Mouse (Mus musculus) CH12.LX (cell line): Measurements from ENCODE around the gene Zbtb20. TPM values are rescaled to one million over a fixed set of nuclear protein-coding genes. Genes with fewer than 3 reads are reported as not detected.

ENCODE experiments used
- DNase-seq: peaks from one replicate; pipeline ENCODE4 v3.0.0-alpha.2; 2013; ENCODE audit errors: extremely low read depth
- H3K27ac ChIP-seq: 2 replicates; pipeline ENCODE4 v1.5.1; 2012; ENCODE audit warnings: low read depth, mild to moderate bottlenecking, control low read depth, moderate library complexity; ENCODE audit not compliant: insufficient read depth
- H3K27me3 ChIP-seq: replicated peaks from 2 replicates; pipeline ENCODE3; 2012; ENCODE audit warnings: inconsistent platforms
- H3K36me3 ChIP-seq, 2 experiments: replicated peaks in 1 of 2; 2 replicates each; pipeline versions ENCODE3 to v1.6.1; 2012; ENCODE audit warnings: inconsistent platforms in 1 of 2, low read length in 1 of 2, mild to moderate bottlenecking in 1 of 2, mixed read lengths in 1 of 2, moderate library complexity in 1 of 2; ENCODE audit not compliant: control insufficient read depth in 1 of 2, insufficient read depth in 1 of 2
- H3K4me1 ChIP-seq, 2 experiments: 2 replicates each; pipeline ENCODE4 v1.6.1; 2012; ENCODE audit warnings: inconsistent platforms in 1 of 2, moderate library complexity in 1 of 2; ENCODE audit not compliant: insufficient read depth in 2 of 2, control insufficient read depth in 1 of 2
- H3K4me2 ChIP-seq: 2 replicates; pipeline ENCODE4 v1.6.1; 2012; ENCODE audit warnings: low read depth, mild to moderate bottlenecking, control low read depth; ENCODE audit not compliant: poor library complexity, insufficient read depth, severe bottlenecking
- H3K4me3 ChIP-seq, 3 experiments: fragments of 150-350 bp in 1 of 3; sonication (generic) in 1 of 3; replicated peaks in 1 of 3; 2 replicates each; pipeline versions ENCODE3 to v1.5.1; 2011 to 2012; ENCODE audit warnings: low read depth in 2 of 3, low read length in 2 of 3, mild to moderate bottlenecking in 2 of 3, moderate library complexity in 2 of 3, control low read depth in 1 of 3, improper control_type of control experiment in 1 of 3, inconsistent platforms in 1 of 3, mixed read lengths in 1 of 3; ENCODE audit not compliant: poor library complexity in 1 of 3
- H3K79me2 ChIP-seq: replicated peaks from 2 replicates; pipeline ENCODE4 v1.6.1; 2012; ENCODE audit warnings: mild to moderate bottlenecking, moderate library complexity; ENCODE audit not compliant: control insufficient read depth, poor library complexity, insufficient read depth, severe bottlenecking; ENCODE audit errors: extremely low read depth
- H3K9ac ChIP-seq: 2 replicates; pipeline ENCODE4 v1.6.1; 2012; ENCODE audit warnings: low read depth, mild to moderate bottlenecking, control low read depth, moderate library complexity; ENCODE audit not compliant: insufficient read depth
- H3K9me3 ChIP-seq: replicated peaks from 2 replicates; pipeline ENCODE3; 2012; ENCODE audit warnings: low read length, inconsistent platforms, mixed read lengths
- BHLHE40 ChIP-seq: IDR thresholded peaks from 2 replicates; pipeline ENCODE4 v1.6.1; 2011; ENCODE audit warnings: mild to moderate bottlenecking, low read depth, low read length, improper control_type of control experiment
- CHD1 ChIP-seq: IDR thresholded peaks from 2 replicates; pipeline ENCODE4 v1.6.1; 2012; ENCODE audit warnings: low read depth, low read length, improper control_type of control experiment, inconsistent platforms
- CHD2 ChIP-seq: IDR thresholded peaks from 2 replicates; pipeline ENCODE4 v1.6.1; 2011; ENCODE audit warnings: low read length, improper control_type of control experiment
- EP300 ChIP-seq: IDR thresholded peaks from 2 replicates; pipeline ENCODE4 v1.6.1; 2011; ENCODE audit warnings: low read length, improper control_type of control experiment
- ETS1 ChIP-seq: conservative IDR thresholded peaks from 2 replicates; pipeline ENCODE4 v1.6.1; 2012; ENCODE audit warnings: low read depth, mild to moderate bottlenecking, inconsistent platforms, low read length, improper control_type of control experiment, moderate library complexity
- HCFC1 ChIP-seq: IDR thresholded peaks from 2 replicates; pipeline ENCODE4 v1.6.1; 2012; ENCODE audit warnings: low read depth, mild to moderate bottlenecking, inconsistent platforms, low read length, improper control_type of control experiment
- IRF4 ChIP-seq: IDR thresholded peaks from 2 replicates; pipeline ENCODE4 v1.6.1; 2014; ENCODE audit warnings: low read depth, mild to moderate bottlenecking, inconsistent platforms, low read length, improper control_type of control experiment
- JUN ChIP-seq: IDR thresholded peaks from 2 replicates; pipeline ENCODE4 v1.6.1; 2011; ENCODE audit warnings: low read depth, mild to moderate bottlenecking, low read length, improper control_type of control experiment, moderate library complexity; ENCODE audit not compliant: insufficient read depth
- JUND ChIP-seq: conservative IDR thresholded peaks from 2 replicates; pipeline ENCODE4 v1.6.1; 2011; ENCODE audit warnings: low read depth, low read length, improper control_type of control experiment
- MAFK ChIP-seq: IDR thresholded peaks from 2 replicates; pipeline ENCODE4 v1.6.1; 2011; ENCODE audit warnings: low read length, improper control_type of control experiment; ENCODE audit not compliant: insufficient replicate concordance
- MEF2A ChIP-seq: IDR thresholded peaks from 2 replicates; pipeline ENCODE4 v1.6.1; 2014; ENCODE audit warnings: low read depth, mild to moderate bottlenecking, inconsistent platforms, low read length, improper control_type of control experiment, borderline replicate concordance
- MXI1 ChIP-seq: IDR thresholded peaks from 2 replicates; pipeline ENCODE4 v1.6.1; 2011; ENCODE audit warnings: mild to moderate bottlenecking, low read depth, low read length, improper control_type of control experiment
- MYC ChIP-seq: IDR thresholded peaks from 2 replicates; pipeline ENCODE4 v1.6.1; 2011; ENCODE audit warnings: low read depth, mild to moderate bottlenecking, improper control_type of control experiment, low read length
- POLR2A ChIP-seq: IDR thresholded peaks from 2 replicates; pipeline ENCODE4 v1.6.1; 2011; ENCODE audit warnings: low read depth, mild to moderate bottlenecking, improper control_type of control experiment, low read length
- POLR2AphosphoS2 ChIP-seq: IDR thresholded peaks from 2 replicates; pipeline ENCODE4 v1.6.1; 2011; ENCODE audit warnings: low read depth, low read length, improper control_type of control experiment
- RCOR1 ChIP-seq: conservative IDR thresholded peaks from 2 replicates; pipeline ENCODE4 v1.6.1; 2012; ENCODE audit warnings: low read depth, mild to moderate bottlenecking, inconsistent platforms, low read length, improper control_type of control experiment
- SIN3A ChIP-seq: IDR thresholded peaks from 2 replicates; pipeline ENCODE4 v1.6.1; 2012; ENCODE audit warnings: low read length, improper control_type of control experiment, inconsistent platforms
- SMC3 ChIP-seq: IDR thresholded peaks from 2 replicates; pipeline ENCODE4 v1.6.1; 2011; ENCODE audit warnings: low read depth, low read length, improper control_type of control experiment
- TBP ChIP-seq: conservative IDR thresholded peaks from 2 replicates; pipeline ENCODE4 v1.6.1; 2011; ENCODE audit warnings: low read depth, low read length, improper control_type of control experiment
- TCF12 ChIP-seq: IDR thresholded peaks from 2 replicates; pipeline ENCODE4 v1.6.1; 2014; ENCODE audit warnings: low read depth, mild to moderate bottlenecking, inconsistent platforms, low read length, improper control_type of control experiment
- USF1 ChIP-seq: IDR thresholded peaks from 2 replicates; pipeline ENCODE4 v1.6.1; 2014; ENCODE audit warnings: low read depth, mild to moderate bottlenecking, inconsistent platforms, low read length, improper control_type of control experiment
- USF2 ChIP-seq: conservative IDR thresholded peaks from 2 replicates; pipeline ENCODE4 v1.6.1; 2011; ENCODE audit warnings: low read depth, low read length, improper control_type of control experiment
- ZKSCAN1 ChIP-seq: IDR thresholded peaks from 2 replicates; pipeline ENCODE4 v1.6.1; 2012; ENCODE audit warnings: low read depth, inconsistent platforms, low read length, improper control_type of control experiment, borderline replicate concordance
- ZNF384 ChIP-seq: IDR thresholded peaks from 2 replicates; pipeline ENCODE4 v1.6.1; 2012; ENCODE audit warnings: low read depth, low read length, improper control_type of control experiment, inconsistent platforms
- dilution Hi-C: fragments of 300-500 bp; cut with MboI; formaldehyde crosslinking; loops from 2 replicates; pipeline ENCODE4 v1.14.3; 2020; ENCODE audit warnings: low sequenced_read_pairs; ENCODE audit not compliant: extremely low pct_unique_long_range_greater_than_20kb, extremely low pct_ligation_motif_present
- in situ Hi-C: fragments of 300-500 bp; cut with MboI; formaldehyde crosslinking; loops from 3 replicates; pipeline ENCODE4 v1.14.3; 2019; ENCODE audit warnings: low sequenced_read_pairs, low pct_ligation_motif_present, low pct_unique_long_range_greater_than_20kb, mixed read lengths
- polyA plus RNA-seq: library from polyadenylated mRNA; unstranded; fragments of >175 nt; gene quantifications from 2 replicates; pipeline ENCODE4 v1.2.1, GENCODE M21; 2012; ENCODE audit warnings: low read depth; ENCODE audit not compliant: insufficient read length
- total RNA-seq, 2 experiments: library from RNA; depleted of rRNA; stranded (reverse); fragments of 300-350 nt in 1 of 2; fragments of >200 nt in 1 of 2; gene quantifications; 2 replicates each; pipeline ENCODE4 v1.2.3; 2012 to 2014

Gene Zbtb20
- total and polyA plus RNA-seq, 3 experiments = 24.9 to 58.0 (median 51.6) TPM

DNA sequence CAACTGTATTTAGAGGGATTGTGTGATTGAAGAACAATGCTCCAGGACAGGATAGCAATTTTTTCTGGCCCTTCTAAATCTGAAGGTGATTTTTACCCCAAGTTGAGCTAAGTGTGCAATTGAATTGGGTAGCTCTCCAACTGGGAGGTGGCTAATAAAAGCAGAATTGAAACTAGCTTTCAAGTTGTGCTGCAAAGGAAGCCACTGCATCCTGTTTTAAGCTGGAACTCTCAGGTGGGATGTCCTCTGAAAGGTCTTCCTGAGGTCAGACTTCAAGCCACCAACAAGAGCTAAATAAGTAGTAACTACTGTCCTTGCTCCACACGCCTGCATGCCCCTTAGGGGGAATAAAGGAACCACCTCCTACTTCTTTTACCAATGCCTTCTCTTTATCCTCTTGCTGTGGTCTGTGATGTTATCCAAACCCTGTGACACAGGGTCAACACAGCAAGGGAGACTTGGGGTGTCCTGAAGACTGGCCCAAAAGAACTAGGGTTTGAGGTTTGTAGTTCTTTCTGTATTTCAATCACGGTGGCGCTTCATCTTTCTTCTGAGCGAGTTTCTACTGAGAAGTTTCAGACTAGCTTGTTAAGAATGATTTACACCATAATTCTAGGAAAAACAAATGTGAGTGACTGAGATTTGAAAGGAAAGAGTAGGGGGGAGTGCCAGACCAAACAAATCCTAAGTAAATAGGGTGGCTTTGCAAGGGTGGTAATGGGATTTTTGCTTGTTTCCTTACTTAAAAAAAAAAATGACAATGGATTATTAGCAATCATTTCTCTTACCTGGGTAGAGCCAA lies 533.6 kb downstream of the Zbtb20 start:
- peak overlapping the region; percentile 75 for H3K9ac ChIP-seq
- H3K79me2 ChIP-seq = peaks cover 26% of the 10 kb centered on the region
- peak overlapping the region in 1 of 3 experiments; percentile 62 for H3K4me3 ChIP-seq
- DNase-seq = peak; percentile 91
- peak overlapping the region; percentile 70 for H3K27ac ChIP-seq
- H3K27me3 ChIP-seq = no peaks in the 10 kb centered on the region
- no peaks in the 10 kb centered on the region for H3K9me3 ChIP-seq
- H3K4me2 ChIP-seq = peak overlapping the region; percentile 97
- TF ChIP-seq USF2 (no peak), ETS1 (peak; percentile 93), POLR2A (0 out of 2 replicates have a peak, but pooled peaks have one; percentile 31), ZNF384 (peak; percentile 53; the same call in 1 of the 2 replicates), ZKSCAN1 (no peak), MYC (peak; percentile 90), USF1 (no peak), MEF2A (peak; percentile 95), BHLHE40 (peak; percentile 90), IRF4 (peak; percentile 99), SIN3A (no peak; the same call in 1 of the 2 replicates), MXI1 (0 out of 2 replicates have a peak, but pooled peaks have one; percentile 32), TBP (0 out of 2 replicates have a peak, but pooled peaks have one; percentile 56), POLR2AphosphoS2 (no peak), SMC3 (peak; percentile 31), HCFC1 (no peak; the same call in none of the 2 replicates), EP300 (peak; percentile 99), RCOR1 (peak; percentile 87), JUN (peak; percentile 75), MAFK (peak; percentile 68; the same call in 1 of the 2 replicates), TCF12 (peak; percentile 92), JUND (peak; percentile 79), CHD2 (peak; percentile 89; the same call in 1 of the 2 replicates), CHD1 (peak; percentile 96)
- in situ Hi-C loops = no loop called here
- dilution Hi-C loops = no loop called here
- peaks cover 0 to 2% of the 10 kb centered on the region in 2 experiments for H3K36me3 ChIP-seq
- peaks cover 18 to 92% of the 10 kb centered on the region in 2 experiments for H3K4me1 ChIP-seq
